Mouse (Mus musculus) thymus, postnatal 36 days (tissue): ENCODE measurements around the gene Zfp629.
"Not testable (repeated sequence)": the region's sequence is repeated elsewhere in the genome, so short reads cannot be mapped to it uniquely, and the experiment has no call there.

Experiments
- DNase-seq, 2 experiments: peaks; one replicate each; pipeline ENCODE4 v3.0.0; 2022; ENCODE audit warnings: mixed read lengths in 2 of 2

Zfp629 gene

DNA sequence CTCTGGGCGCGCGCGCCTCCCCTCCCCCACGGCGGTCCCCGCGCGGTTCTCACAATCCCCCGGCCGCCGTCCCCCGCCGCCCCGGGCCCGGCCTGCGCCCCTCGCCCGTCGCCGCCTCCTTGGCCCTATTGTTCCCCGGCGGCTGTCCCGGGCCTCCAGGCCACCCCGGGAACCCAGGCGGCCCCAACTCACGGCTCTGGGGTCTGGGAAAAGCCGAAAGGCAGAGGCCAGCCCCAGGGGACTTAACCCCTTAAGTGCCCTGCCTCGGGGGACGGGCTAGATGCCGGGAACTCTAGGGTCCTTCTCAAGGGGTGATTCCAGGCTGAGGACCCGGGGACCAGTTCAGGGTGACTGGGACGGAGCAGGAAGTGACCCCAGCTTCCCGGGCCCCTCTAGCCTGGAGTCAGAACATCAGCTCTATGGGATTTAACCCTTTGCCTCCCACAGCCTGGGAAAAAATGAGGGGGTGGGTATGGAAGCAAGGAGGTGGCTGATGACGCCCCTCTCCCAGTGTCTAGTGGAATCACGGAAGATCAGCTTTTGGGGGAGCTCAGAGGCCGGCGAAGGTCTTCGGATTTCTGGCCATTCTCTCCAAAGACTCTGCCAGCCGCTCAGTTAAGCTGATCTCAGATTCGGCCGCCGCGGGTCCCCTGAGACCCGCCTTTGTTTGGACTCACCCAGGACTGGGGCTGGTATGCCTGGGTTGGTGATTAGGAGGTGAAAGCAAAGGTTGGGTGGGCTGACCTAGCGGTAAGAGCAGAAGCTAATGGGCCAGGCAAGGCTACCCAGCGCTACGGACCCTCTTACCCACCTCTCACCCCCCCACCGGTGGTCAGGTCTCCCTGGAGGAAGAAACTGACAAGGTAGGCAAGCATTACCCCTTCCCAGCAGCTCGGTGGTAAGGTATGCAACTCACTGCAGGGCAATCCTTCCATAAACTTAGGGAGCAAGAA lies at the start of gene Zfp629:
Gene Zfp629 (minus strand): TSS at position 907 of the 953 bp plus-strand sequence.
- DNase-seq = peak; percentile 63 to 70

DNA sequence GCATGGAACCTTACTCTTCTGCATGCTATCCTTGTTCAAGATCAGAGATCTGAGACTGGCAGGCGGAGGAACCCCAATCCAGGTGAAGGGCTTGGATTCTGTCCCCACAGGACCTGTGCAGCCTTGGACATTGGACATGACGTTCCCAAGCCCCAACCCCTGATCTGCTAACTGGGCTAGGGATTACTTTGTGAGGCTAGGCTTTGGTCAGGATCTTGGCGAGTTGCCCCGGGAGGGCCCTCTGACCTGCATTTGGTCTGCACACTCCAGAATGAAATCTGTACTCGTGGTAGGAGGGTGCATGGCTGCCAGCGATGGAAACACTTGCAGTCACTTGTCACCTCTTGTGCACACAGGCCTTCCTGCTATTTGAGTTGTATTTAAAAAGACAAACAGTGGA lies 47.3 kb upstream of the Zfp629 start:
- DNase-seq = no peak

DNA sequence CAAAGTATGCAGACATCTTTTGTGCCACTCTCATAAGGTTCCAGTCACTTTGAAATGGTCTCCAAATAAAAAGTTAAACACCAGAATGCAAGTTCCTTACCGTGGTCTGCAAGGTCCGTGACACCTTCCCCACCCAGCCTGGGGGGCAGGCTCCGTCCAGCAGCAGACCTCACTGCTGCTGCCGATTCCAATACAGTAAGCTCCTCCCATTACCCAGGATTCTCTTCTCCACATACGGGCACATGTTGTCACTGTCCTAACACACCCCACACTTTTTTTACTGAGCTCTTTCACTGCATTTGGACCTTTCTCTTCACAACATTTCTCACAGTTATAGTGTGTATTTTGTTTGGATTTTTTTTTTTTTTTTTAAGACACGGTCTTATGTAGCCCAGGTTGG lies 46.2 kb upstream of the Zfp629 start:
- no peak for DNase-seq

DNA sequence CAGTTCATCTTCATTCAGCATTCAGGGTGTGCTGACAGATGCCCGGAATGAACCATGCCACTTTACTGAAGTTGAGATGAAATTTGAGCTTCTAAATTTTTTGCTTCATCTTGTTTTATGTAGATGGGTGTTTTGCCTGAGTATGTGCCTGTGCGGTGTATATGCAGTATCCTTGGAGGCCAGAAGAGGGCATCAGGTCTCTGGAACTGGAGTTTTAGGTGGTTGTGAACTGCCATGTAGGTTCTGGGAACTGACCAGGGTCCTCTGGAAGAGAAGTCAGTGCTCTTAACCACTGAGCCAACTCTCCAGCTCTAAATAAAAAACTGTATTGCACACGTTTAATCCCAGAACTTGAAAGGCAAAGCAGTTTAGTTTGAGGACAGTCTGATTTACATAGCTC lies 45.3 kb upstream of the Zfp629 start:
- DNase-seq = no peak

DNA sequence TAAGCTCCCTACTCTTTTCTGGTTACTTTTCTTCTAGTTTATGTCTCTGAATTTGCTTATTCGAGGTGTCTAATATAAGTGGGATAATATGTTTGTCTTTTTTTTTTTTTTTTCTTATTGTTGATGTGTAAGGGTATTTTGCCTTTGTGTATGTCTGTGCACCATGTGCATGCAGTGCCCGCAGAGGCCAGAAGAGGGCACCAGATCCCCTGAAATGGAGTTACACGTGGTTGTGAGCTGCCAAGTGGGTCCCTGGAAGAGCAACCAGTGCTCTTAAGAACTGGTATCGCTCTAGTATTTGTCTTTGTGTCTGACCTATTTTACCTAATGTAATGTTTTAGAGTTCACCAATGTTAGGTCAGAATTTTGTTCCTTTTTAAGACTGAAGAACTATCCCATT lies 41.3 kb upstream of the Zfp629 start:
- DNase-seq = peak; percentile 73 to 79

DNA sequence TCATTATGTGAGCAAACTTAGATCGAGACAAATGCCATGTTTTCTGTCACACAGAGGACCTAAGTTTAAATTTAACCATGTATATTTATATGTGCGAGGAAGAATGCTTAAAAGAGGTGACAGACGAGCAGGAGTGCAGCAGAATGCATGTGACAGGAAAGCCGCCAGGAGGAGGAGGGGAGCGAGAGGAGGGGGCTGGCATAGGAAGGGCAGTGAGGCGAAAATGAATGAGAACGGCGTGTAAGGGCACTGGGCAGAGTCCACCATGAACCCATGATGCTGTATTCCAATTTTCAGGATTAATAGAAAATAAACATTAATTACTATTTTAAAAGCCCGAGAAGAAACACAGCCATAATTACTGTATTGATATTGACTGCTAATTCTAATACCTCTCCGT lies 38.7 kb upstream of the Zfp629 start:
- DNase-seq = no peak

DNA sequence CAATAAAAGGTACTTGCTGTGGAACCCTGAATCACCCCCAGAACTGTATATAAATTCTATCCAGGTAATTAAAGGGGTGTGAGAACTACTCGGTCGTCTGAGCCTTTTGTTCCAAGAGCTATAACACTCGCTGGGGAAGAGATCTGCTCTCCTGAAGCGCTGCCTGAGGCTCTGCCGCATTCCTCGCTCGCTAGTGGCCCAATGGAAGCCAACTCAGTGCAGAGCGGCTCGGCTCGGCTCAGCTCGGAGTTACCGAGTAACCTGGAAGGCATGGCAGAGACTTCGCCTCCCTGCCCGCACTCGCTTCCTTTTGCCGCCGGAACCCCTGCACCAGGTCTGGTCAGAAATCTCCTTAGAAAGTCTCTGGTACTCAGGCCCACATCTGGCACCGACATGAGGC lies 36.5 kb upstream of the Zfp629 start:
- no peak for DNase-seq

DNA sequence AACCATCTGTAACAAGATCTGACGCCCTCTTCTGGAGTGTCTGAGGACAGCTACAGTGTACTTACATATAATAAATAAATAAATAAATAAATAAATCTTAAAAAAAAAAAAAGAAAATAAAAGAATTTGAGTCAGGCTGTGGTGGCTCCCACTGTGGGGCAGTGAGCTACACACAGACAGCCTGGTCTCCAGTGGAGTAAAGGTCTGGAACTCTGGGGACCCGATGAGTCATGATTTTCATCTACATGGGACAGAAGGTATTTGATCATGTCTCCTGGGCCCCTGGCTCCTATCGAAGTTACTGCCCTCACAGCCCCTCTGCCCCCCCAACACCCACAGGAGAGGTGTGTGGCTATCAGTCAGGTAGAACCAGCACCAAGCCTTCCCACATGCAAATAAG lies 36.0 kb upstream of the Zfp629 start:
- no peak for DNase-seq

DNA sequence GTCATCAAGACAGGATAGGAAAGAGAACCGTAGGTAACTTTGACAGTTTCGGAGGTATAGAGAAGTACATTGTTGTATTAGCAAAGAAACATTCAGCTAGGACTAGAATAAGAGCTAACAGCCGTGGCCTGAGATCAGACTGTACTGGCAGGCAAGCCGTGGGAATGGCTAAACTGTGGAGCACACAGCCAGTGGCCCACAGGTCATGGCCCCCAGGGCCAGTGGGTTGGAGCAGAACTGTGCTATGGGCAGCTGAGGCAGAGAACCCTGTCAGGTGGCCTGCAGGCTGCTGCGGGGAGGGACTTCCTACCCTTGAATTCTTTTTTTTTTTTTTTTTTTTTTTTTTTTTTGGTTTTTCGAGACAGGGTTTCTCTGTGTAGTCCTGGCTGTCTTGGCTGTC lies 33.6 kb upstream of the Zfp629 start:
- no peak for DNase-seq

DNA sequence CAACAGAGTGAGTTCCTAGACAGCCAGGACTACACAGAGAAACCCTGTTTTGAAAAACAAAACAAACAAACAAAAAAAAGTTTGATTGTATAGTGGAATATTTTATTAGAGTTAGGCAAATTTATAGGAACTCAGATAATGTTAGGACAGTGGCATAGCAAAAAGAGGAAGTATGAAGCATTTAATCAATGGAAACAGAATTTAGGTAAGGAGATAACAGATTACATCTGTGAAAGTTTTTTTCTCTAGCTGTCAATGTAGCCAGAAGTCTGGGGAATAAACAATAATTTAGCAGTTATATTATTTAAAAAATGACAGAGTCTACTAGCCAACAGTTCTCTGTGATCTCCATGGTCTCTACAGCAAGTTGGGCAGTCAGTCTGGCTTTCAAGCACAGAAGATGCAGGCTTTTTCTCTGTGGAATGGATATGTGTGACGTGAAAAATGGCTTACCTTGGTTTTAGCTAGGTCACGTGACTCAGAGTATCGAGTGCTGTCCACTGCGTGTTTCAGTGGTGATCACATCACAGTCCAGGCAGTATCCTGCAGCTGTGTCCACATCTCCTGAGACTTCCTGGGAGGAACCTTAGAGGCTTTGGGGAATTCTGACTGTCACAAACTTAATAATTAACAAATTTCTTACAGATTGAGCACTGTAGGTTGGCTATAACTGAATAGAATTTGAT lies 33.1 kb upstream of the Zfp629 start:
- no peak for DNase-seq

DNA sequence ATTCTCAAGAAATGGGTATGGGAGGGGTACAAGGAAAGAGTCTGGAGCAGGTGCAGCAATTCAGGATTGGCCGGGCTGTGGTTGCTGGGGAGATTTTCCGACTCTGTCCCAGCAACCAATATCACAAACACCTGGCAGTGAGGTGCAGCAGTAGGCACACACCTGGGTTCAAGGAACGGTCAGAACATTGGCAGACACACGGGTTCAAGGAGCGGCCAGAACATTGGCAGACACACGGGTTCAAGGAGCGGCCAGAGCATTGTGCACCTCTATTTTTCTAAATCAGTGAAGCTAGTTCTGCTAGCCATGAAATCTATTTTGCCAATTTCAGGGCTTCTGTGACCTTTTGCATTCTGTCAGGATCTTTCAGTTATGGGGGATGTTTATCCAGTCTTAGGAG lies 32.0 kb upstream of the Zfp629 start:
- not testable (repeated sequence) for DNase-seq

DNA sequence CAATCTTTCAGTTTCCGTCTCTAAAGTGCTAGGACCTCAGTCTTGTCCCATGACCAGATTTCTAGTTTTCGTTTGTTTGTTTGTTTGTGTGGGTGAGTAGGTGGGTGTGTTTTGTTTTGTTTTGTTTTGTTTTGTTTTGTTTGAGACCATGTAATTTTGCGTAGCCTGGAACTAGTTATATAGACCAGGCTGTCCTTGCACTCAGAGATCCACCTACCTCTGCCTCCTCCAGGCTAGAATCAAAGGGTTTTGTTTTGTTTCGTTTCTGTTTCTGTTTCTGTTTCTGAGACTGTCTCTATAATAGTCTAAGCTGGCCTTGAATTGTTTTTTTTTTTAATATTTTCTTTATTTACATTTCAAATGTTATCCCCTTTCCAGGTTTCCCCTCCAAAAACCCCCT lies 30.8 kb upstream of the Zfp629 start:
- no peak for DNase-seq

DNA sequence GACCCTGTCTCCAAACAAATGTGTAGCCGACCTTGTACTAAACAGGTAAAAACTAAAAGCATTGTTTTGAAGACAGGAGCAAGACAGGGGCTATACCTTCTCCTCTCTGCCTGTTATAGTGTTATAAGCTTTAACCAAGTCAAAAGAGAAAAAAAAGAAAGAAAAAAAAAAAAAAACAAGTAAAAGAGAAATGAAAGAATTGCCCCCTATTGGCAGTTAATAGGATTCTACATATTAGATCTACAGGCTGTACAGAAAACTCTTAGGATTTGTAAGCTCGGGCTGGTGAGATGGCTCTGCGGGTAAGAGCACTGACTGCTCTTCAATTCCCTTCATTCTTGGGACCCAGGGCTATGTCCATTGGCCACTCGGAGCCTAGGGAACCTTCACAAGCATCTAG lies 26.7 kb upstream of the Zfp629 start:
- no peak for DNase-seq

DNA sequence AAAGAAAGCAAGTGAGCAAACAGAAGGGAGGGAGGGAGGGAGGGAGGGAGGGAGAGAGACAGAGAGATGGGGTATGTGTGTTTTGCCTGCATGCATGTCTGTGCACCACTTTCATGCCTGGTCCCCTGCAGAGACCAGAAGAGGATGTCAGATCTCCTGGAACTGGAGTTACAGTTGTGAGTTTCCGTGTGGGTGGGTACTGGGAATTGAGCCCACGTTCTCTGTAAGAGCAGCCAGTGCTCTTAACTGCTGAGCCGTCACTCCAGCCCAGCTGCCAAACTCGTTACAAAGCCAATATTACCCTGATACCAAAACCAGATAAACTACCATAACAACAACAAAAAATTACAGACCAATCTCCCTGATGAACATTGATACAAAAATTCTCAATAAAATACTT lies 25.7 kb upstream of the Zfp629 start:
- no peak for DNase-seq

DNA sequence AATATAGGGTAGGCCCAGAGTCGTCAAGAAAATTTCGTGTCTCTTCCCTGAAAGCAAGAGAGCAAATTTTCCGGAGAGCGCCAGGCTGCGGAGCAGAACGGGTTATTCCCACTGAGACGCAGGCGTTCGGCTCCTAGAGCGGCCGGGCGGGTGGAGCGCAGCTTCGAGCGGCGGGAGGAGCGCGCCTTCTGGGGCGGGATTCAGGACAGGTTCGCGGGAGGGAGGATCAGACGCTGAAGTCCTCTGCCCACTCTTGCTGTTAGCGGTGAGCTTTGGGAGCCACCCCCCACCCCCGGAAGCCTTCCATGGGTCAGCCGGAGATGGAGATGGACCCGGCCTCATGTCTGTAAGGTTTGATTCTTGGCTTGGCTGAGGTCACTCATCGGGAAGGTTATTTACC lies 21.4 kb upstream of the Zfp629 start:
- DNase-seq = no peak

DNA sequence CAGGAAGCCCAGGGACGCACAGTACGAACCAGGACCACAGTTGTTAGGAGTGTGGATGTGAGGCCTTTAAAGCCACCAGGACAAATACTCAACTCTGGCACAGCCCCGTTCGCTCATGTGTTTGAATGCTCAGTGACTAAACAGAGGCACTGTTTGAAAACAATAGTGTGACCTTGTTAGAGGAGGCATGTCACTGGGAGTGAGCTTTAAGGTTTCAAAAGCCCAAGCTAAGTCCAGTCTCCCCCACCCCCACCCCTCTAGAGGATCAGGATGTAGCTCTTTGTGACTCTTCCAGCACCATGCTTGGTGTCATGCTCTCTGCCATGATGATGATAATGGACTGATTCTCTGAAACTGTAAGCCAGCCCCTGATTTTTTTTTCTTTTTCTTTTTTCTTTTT lies 15.8 kb upstream of the Zfp629 start:
- no peak for DNase-seq

DNA sequence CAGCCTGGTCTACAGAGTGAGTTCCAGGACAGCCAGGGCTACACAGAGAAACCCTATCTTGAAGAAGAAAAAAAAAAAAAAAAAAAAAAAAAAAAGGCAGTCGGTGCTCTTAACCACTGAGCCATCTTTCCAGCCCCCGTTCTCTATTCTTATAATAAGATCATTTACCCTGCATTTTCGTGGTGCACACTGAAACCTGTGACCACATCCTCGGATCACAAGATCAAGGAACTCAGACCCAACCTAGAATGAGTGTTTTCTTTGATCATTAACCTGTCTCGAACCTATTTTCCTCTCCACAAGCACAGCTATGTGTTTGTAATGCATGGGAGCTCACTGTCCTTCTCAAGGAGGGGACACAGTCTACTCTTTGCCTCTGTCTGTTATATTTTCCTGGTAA lies 13.0 kb upstream of the Zfp629 start:
- peak in 1 of 2 experiments; percentile 29 for DNase-seq

DNA sequence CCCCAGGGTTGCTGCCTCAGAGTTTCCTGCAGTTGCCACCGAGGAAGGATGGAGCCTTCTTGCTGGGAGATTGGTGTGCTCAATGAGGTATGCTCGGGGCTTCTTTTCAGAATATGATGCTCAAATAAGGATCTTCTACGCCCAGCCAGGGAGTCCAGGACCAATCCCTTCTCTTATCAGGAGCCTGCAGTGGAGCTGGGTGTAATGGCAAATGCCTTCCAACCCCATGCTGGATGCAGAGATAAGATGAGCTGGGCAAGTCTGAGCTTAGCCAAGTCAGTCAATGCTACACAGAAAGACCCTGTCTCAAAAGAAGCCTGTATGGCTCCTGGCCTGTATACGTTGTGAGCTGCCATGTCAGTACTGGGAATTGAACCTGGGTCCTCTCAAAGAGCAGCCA lies 10.9 kb upstream of the Zfp629 start:
- DNase-seq = no peak

DNA sequence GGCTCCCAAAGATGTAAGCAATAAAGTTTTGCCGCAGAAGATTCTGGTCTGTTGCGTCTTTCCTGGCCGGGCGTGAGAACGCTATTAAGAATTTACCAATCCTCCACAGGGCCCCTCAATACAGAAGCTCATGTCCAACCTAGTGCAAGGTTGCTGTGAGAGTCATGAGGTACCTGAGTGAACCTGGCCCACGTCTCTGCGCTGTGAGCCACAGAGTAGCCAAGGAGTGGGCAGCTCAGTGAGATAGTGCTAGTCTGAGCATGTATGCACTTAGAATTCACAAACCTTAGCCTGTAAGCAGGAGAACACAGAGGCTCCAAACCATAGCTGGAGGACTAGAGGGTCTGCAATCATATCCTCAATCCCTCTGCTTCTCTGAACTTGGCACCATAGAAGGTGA lies 10.4 kb upstream of the Zfp629 start:
- DNase-seq = no peak

DNA sequence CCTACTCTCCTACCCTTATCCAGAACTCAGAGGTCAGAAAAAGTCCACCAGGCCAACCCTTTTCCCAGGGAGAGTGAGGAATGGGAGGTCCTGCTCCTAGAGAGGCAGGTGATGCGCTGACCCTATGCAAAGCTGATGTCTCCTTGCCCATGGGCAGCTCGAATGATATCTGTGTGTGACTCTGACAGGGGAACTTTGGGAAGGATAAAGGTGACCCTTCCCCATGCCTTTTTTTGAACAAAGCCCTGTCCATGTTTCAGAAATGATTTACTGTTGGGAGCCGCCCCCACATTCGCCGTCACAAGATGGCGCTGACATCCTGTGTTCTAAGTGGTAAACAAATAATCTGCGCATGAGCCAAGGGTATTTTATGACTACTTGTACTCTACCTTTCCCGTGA lies 2.8 kb upstream of the Zfp629 start:
- DNase-seq = not testable (repeated sequence)

DNA sequence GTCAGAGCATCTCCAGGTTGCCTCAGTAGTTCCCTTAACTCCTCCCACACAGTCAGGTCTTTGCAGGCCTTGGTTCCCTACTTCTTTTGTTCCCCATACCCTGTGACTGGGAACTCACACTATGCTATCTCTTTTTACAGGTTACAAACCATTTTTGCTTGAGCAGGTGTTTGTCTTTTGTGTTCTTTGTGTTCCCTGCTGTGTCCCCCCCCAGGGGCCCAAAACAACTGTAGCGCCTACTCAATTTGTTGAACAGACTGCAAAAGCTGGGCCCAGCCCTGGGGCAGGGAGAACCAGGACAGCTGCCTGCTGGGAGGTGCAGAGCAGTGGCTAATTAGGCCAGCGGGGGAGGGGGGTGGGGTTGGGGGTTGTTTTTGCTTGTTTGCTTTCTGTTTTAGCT lies 2.4 kb upstream of the Zfp629 start:
- DNase-seq = peak; percentile 55 to 69

DNA sequence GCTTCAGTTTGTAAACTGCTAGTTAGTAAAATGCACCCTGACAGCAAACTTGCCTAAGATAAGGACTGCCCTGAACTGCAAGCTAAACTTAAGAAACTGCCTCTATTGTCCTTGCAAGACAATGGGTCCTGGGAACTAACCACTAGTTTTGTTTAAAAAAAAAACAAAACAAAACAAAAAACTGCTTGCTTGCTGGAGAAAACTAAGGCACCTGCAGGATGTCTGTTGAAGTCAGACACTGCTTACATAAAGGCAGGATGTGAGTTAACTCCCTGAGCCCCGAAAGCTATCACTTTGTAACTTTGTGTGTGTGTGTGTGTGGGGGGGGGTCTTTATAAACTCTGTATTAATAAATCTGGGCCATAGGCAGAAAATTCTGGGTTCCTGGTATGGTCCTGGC lies 1.3 kb upstream of the Zfp629 start:
- DNase-seq = no peak

DNA sequence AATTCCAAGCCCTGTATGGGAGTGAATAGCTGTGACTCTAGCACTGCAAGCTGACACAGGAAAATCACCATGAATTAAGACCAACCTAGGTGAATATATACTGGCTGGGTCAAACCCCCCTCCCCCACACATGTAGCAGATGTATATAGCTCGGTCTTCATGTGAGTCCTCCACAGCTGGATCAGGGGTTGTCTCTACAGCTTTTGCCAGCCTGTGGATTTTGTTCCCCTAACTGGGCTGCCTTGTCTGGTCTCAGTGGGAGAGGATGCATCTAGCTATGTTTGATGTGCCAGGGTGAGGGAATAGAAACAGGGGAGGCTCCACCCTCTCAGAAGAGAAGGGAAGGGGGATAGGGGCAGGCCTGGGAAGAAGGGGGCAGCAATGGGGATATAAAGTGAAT lies 739 bp upstream of the Zfp629 start:
- DNase-seq = peak; percentile 46 to 50

DNA sequence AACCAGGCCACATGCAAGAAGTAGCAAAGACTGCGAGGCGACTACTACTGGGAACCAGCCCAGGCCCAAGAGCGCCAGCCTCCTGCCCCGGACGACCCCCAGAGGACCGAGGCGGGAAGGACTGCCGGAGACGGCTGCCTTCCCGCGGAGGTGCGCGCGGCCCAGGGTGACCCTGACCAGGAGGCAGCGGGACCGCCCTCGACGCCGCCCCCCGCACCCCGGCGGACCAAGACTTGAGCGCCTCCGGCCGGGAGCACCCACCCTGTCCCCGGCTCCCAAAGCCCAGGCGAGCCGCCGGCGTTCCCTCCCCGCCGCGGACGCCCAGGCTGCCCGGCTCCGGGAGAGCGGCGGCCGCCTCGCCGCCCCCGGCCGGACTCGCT lies 1.1 kb downstream of the Zfp629 start:
- peak; percentile 54 to 71 for DNase-seq
